Mouse (Mus musculus) megakaryocyte, adult 5-6 weeks (primary cell): ENCODE data around the gene Pdgfc. TPM values are rescaled to one million over a fixed set of nuclear protein-coding genes. Genes with fewer than 3 reads are reported as not detected.
"Not testable (repeated sequence)": the region's sequence is repeated elsewhere in the genome, so short reads cannot be mapped to it uniquely, and the experiment has no call there.

ENCODE experiments used
- ATAC-seq: 2 replicates; pipeline ENCODE4 v1.8.0; 2016; ENCODE audit warnings: mild to moderate bottlenecking, inconsistent platforms; ENCODE audit not compliant: poor library complexity, severe bottlenecking
- total RNA-seq, 2 experiments: library from RNA; stranded (forward) in 1 of 2; stranded (reverse) in 1 of 2; fragments of 153-499, 151-499 nt in 1 of 2; fragments of 221-1000, 200-1000 nt in 1 of 2; gene quantifications; 2 replicates each; pipeline versions ENCODE4 v1.2.3 to v1.2.4; 2015 to 2017

Gene Pdgfc
- total RNA-seq, 2 experiments from 2014 or later = not detected

DNA sequence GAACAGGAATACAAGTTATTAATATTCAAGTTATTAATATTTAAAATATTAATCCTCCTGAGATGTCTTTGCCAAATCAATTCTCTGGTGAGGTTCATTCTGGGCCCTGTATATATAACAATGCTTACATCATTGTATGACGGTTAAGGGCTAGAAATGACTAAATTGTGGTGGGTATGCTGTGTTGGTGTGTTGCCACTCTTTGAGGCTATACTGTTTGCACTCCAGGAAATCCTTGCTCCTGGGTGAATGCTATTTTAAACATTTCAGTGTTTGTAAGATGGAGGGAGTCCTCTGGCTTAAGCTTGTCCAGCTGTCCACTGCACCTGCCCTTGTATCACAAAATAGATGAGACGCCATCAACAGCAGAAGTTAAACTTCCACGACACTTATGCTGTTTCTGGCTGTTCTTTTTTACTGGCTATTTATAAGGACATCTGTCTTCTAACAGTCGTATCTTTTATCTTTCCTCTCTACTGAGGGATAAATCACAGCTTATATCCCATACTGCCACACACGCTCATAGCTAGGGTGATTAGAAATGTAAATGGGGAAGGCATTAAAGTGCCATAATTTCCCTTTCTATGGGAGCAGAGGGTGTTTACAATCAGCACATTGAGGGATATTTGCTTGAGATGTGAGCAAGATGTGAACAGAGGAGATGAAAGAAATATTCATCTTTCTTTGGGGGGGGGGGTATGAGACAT is 9.3 kb downstream of the Pdgfc start:
- no peak for ATAC-seq

DNA sequence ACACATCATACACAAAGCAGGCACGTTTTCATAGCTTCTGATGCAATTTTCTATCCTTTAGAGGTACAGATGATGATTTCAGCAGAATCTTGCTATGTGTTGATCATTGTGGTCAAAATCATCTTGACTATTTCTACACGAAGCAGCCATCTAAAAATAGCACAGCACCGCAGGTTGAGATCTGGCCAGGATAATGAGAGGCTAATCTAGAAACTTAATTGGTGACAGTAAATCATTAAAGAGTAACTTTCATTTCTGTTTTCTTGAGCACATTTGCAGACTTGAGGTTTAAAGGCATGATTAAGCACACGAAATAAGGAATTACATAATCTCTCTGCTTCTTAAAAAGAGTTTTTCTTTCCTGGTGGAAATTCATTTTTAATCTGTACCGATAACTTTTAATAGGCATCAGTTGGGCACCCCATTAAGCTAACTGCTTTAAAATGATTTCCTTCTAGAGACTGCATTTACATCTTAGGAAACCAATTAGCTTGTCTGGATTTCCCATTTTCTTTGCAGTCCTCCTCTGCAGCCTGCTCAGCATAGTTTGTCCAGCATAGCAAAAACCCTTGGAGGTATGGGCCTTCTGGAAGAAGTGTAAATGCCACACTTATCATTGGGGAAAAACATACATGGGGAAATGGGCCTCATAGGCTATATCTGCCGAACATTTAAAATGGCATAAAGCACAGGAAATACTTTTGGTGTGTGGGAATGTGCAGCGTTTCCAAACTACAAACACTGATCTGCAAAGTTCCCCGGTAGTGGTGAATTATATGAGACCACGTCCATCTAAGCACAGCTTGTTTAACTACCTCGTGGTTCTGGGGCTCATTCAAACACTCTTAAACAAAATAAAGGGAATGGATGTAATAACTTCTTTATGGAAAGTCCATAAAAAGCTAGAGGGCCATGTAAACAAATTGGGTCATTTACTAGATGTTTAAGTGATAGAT is 10.7 kb downstream of the Pdgfc start:
- ATAC-seq = peak; percentile 59

DNA sequence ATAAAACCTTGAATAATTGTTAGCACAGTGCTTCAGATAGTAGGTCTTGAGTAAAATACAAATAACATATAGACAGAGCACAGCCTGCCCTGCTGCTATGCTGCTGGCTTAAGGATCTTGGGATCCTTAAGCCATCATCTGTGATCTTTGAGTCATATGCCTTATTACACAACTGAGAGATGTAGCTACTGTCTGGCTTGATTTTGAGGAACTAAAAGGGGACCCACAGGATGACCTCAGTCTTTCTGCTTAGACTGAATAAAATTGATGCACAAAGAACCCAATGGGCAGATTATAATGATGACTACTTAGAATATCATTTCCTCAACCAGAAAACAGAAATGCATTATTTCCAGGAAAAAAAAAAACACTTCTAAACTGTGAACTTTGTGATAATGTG is 15.3 kb downstream of the Pdgfc start:
- ATAC-seq = peak; percentile 92

DNA sequence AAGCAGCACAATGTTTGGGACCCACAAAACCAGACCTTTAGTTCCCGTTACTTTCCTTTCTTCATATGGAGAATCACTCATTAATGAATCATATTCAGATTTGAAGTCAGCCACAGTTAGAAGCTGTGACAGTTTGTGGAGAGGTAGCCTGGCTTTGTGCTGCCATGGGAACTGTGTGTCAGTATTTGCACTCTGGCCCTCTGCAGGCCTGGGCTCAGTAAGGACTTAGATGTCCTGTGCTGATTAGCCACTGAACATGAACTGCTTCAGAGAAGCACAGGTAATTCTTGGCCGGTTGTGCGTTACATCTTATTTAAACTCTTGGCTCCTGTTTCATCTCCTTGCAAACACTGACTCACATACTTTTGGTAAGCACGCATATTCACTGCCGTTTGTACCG is 16.2 kb downstream of the Pdgfc start:
- ATAC-seq = no peak

DNA sequence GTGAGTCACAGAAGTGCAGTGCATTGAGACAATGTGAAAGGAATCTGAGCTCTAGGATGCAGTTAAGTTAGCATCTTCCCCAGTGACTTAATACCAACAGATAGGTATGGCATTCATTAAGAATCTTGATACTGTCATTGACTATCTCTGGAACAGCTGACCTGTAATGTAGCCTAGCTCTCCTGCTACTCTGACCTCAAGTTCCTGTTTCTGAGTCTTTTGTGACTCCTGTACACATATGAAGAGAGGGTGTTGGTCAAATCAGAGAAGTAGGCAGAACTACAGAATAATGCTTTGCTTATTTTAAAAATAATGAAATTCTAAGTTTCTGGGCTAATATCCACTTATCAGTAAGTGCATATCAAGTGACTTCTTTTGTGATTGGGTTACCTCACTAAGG is 17.9 kb downstream of the Pdgfc start:
- peak; percentile 64 for ATAC-seq

DNA sequence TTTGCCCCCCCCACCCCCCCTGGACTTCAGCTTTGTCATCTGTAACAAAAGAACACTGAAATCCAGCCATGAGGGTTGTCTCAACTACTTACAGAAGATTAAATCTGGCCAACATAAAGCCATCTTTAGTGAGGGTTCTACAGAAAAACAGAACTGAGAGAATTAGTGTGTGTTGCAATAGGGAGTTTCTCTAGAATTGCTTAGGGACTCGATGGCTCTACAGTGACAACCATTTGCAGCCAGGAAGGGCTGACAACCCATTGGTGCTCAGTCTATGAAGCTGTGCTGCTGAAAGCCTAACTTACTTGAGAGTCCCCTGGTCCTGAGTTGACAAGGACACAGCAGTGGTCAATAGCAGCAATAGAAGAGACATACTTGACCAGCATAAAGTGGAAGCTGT is 21.5 kb downstream of the Pdgfc start:
- peak; percentile 88 for ATAC-seq

DNA sequence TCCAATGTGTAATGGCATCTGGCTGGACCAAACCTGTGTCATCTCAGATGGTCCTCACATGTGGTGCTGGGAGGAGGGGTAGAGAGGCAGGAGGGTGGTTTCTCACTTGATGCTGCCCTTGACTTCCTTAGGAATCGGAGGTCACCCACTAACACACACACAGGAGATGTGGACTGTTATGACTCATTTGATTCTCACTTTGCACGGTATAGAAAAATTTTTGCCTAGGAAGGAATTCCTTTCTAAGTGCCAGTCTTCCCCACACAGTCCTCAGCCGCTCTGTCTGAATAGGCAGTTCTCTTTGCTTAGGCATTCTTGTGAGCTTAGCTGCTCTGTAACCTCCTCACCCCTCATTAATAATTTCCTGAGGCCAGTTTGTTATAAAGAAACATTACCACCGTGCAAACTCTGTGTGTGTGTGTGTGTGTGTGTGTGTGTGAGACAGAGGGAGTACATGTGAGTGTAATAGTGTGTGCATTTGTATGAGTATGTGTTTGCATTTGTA is 22.4 kb downstream of the Pdgfc start:
- no peak for ATAC-seq

DNA sequence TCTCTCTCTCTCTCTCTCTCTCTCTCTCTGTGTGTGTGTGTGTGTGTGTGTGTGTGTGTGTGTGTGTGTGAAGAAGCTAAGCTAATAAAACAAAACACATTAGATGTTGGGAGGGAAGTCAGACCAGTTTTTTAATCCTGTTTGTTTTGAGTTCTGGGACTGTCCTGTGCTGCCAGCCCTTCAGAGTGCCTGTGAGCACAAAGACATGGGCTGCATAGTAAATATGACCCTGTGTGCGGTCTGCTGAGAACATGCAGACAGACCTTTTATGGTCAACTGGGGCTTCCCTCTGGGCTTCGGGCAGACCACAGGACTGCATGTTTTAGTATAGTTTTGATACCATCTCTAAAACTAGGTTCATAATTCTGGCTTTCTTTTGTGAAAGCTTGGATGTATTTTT is 32.3 kb downstream of the Pdgfc start:
- no peak for ATAC-seq

DNA sequence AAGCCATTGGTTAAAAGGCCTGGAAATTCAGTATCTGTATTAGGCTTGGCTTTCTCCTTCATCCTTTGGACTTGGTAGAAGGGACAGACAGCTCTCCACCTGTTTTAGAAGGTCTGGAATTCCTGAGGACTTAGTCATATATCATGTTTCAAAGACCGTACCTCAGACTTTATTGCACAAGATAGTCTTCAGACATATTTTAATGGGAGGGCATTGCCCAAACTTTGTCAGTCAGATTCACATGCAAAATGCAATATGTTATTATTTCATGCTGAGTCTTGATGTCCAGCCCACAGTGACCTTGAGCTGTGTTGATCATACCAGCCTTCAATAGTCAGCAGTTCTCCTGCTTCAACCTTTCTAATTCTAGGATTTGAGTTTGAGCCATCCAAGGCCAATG is 64.9 kb downstream of the Pdgfc start:
- ATAC-seq = no peak

DNA sequence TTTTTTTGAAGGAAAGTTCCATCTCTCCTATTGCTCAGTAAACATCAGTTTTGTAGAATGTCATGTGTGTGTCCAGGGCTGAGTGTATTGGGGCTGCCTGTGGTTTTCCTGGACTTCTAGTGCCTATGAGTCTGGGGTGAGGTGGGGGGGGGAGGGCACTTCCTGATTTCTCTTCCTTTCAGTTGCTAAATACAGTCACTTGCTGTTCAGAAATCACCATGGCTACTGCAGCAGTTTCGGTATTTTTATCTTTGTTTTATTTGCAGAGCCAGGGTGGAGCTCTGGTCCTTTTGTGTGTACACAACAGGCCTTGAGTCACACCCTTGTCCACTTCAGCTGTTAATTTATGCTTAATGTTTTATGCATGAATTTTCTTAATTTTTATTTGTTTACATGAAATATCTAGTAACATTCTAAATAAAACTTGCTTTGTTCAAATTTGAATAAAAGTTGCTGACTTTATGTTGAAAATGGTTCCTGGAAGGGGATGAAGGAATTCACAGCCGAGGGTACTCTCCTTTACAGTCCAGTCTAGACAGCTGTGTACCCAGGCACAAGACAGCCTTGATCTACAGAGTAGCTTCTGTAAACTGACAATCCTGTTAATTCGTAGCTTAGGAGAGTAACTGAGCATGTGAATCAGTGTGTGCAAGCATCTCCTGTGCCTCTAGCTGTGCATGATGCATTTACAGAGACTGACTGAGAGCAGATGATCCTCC is 66.1 kb downstream of the Pdgfc start:
- ATAC-seq = peak; percentile 94

DNA sequence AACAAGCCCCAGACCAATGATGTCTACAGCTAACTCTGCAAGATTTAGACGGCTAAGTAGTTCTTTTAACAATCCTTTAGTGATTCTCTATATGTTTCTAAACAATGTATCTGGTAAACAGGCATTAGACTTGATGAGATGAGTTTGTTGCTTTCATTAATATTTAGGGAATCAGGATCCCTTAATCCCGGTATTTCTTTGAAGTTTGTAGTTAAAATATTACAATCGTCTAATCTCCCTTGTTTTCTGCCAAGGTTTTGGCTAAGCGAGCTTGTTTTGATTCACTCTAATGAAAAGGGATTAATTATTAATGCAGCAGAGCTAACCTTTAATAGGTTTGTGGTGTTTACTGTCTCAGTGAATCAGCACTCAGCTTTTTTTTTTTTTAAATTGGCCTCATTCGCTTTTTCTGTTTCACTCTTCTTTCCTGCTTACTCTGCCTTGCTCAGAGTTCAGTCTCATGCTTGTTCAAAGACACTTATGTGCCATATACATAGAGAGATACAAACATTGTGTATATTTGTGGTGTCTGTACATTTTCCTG is 66.7 kb downstream of the Pdgfc start:
- ATAC-seq = no peak

DNA sequence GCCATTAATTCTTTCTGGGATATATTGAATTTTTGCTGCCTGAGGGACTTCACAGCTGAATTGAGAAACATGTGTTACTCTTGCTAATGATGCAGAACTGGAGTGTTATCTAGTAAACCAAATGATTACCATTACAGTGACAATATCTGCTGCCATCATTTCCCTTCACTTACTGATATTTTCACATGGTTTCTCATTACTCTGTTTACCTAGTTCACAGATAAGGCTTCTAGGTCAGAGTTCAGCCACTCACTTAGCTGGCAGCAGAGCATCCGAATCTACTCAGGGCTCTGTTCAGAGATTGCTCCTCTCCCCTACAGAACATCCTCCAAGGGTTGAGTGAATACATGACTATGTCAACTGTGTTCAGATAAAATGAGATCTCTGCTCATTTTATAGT is 71.3 kb downstream of the Pdgfc start:
- ATAC-seq = no peak

DNA sequence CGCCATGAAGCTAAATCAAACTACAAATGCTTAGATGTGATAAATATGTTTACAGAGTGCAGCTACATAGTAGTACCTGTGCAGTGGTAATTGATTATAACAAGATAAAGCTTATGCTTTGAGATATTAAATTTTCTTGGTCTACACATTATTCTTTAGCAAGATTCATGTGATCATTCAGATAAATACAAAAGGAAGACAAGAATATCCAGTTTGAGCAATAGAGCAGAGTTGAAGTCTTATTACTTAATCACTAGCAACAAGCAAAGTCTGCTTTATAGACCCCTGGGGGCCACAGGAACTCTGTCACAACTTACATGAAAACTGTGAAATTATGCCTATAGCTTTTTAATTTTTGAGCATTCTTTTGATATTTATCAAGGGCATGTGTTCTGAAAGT is 74.8 kb downstream of the Pdgfc start:
- no peak for ATAC-seq

DNA sequence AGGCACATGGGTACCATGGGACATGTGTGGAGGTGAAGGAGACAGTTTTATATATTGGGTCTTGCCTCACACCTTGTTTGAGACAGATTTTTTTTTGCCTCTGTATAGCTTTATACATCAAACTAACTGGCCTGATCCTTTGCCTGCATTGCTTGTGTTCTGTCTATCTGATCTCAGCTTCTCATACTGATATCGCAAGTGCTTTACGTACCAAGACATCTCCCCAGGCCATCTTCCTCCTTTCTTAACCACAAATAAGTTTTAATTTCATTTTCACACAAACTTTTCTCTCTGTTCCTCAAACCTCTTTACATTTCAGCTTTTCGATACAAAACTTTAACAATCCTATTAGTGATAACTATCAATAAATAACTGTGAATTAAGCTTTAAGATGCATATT is 76.7 kb downstream of the Pdgfc start:
- ATAC-seq = peak; percentile 91

DNA sequence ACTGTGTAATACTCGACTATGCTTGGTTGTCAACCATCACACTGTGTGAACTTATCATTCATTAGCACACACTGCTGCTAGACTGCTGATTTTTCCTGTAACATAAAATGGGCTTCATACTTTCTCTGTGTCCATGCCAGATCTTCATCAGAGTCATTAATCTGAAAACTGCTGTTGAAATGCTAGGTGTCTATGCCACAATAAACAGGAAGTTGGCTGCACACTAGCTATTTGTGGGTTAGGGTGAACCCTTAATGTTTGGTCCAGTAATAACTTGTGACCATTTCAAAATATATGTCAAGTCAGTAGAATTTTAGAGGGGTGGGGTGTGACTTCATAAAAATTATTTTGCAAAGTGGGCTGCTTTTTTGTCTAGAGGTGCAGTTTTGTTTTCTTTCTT is 84.4 kb downstream of the Pdgfc start:
- ATAC-seq = no peak

DNA sequence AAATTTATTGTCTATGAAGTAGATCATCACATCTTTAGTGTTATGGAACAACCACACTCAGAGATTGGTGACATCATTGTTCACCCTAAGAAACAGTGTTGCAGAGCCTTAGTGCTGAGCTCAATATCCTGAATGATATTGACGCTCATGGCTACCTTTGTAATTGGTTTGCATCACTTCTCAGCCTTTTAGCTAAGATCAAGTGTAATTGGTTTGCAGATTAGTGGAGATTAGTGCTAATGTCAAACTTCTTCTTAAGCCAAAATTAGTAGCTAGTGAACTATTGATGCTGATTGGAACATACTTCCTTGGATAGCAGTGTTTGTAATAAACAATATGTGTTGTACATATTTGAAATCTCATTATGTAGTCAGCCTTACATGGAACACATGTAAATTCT is 85.5 kb downstream of the Pdgfc start:
- ATAC-seq = no peak

DNA sequence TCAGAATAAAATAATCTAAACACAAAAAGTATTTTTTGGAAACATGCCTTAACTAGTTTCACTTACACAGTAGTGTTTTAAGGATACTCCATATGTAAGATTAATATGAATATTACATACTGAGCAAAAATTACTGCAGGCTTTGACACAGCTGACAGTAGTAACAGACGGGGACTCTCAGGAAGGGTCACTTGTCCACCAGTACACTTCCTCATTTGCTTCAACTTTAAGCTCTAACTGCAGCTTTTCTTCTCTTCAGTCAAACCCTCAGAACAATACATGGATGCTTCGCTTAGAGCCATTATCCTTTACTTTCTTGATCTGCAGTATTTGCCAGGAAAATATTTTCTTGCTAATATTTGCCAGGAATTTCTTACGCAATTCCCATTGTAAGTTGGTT is 87.2 kb downstream of the Pdgfc start:
- no peak for ATAC-seq

DNA sequence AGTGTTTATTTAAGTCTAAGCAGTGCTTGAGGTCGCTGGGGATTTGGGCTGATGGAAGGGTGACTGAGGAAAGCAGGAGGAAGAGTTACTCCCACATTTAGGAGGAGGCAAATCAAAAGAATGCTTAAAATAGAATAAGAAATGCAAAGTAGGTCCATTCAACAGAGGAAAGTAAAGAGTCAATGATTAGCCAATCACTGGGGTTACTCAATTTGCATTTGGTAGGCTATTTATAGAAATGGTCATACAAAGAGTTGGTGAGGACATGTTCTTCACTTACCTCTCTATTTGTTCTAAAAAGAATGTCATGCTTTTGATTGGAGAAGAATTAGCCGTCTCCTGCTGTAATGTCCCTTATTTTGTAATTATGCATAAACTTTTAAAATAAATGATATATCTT is 90.8 kb downstream of the Pdgfc start:
- ATAC-seq = peak; percentile 33

DNA sequence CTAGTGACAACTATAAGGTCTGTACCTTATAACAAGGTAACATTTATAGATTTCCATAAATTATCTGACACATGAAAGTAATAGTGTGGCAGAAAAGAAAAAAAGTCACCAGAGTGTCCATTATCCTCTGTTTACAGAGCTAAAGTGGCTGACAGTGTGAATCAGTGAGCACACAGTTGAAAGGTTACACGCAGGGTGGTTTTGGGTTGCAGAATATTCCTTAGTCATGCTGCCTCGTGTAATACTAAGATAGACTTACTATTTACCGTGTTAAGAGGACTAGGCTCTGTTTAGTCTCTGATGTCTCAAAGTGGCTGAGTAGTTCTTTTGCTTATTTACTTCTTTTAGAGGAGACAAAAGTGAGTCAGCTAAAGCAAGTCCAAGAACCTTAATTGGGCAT is 100.8 kb downstream of the Pdgfc start:
- ATAC-seq = no peak

DNA sequence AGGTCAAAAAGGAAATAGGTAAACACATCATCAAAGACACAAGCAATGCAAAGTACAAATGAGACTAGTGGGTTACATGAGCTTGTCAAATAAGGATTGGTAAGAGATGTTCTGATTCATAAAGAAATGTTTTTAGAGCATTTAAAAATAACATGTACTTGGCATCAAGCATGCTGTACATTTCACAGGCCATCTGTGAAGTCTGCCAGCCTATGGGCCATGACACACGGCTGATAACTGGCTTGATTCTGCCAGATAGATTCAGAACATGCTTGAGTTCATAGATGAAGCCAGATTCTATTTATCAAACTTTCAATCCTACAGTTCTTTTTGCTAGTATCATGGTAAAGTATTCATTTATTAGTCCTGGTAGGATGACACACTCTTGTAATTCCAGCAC is 101.8 kb downstream of the Pdgfc start:
- not testable (repeated sequence) for ATAC-seq

DNA sequence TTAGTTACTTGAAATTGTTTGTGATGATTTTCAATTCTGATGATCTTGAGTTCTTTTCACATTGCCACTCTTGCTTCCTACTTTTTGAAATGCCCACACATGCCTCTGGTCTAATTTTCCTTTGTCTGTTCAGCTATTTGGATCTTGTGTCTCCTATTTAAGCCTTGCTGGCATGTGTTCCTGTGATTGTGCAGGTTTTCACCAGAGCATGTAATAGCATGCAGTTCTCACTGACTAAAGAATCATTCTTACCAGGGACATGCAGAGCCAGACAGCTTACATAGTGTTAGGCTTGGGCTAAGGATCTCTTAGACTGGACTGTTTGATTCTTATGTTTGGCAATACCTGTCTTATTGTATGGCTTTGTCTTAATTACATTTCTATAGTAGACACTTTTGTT is 107.5 kb downstream of the Pdgfc start:
- ATAC-seq = no peak
